9 mouse cellular contexts compared by ENCODE assay signal in the genomic region with DNA sequence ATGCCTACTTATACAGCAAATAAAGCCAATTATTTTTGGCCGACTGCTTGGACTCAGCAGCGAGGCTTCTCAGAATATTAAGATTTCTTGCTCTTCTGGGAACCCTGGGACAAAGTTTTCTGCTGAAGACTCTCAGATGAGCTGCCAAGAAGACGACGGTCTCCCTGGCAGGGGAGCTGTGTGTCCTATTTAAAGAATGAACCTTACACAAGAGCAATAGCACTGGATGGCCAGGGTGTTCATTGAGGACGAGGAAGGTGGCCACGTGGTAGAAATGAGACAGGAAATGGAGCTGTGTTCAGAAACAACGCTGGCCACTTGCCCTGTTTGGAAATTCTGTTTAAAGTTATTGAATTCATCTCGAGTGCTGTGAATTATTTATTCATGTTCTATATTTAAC.
DNase-seq lines count a peak whose midpoint lies in the region; ATAC-seq and TF ChIP-seq lines count a peak whose summit lies in the region.
"Had no signal": no experiment of that assay in that cellular context is flagged by ENCODE, and none has a peak within 500 bp of the region (broad histone marks: within the 10 kb centered on the region; RNA-seq: fewer than 3 reads in every experiment).

No protein-coding gene starts in this region.

- no peak overlapping the region for H3K27ac ChIP-seq in kidney, adult 2 months (ENCODE audit: insufficient read depth, low read depth, low read length)
- H3K27ac ChIP-seq in kidney, embryonic 16.5 days (ENCODE audit: low read length): no peak overlapping the region
- H3K27ac ChIP-seq in stomach, embryonic 14.5 days (ENCODE audit: low read length): peak overlapping the region; percentile 33; the same call in 1 of the 2 replicates
- no peak overlapping the region for H3K27ac ChIP-seq in forebrain, embryonic 16.5 days (ENCODE audit: low read length)
- H3K27ac ChIP-seq: limb, embryonic 13.5 days had no signal

- no peak overlapping the region for H3K4me3 ChIP-seq in kidney, adult 2 months (ENCODE audit: insufficient read depth, low read depth, low read length)
- no peak overlapping the region for H3K4me3 ChIP-seq in kidney, embryonic 16.5 days (ENCODE audit: low read length)
- H3K4me3 ChIP-seq in stomach, embryonic 14.5 days (ENCODE audit: low read depth, low read length): no peak overlapping the region
- H3K4me3 ChIP-seq in forebrain, embryonic 16.5 days (replicated peaks; ENCODE audit: low read length): no peak overlapping the region
- H3K4me3 ChIP-seq: limb, embryonic 13.5 days had no signal

- TF ChIP-seq CTCF in kidney, adult 2 months (conservative IDR thresholded peaks at IDR 0.05; ENCODE audit: insufficient read depth, insufficient read length, low read depth, low read length): no peak

- peak; percentile 94 for DNase-seq in kidney, adult 2 months
- DNase-seq in adrenal gland, postnatal 14 days: peak; percentile 61
- DNase-seq in gastrocnemius, postnatal 36 days: peak; percentile 31 to 39
- DNase-seq in layer of hippocampus, adult 9-11 months: peak; percentile 32
- no peak for DNase-seq in urinary bladder, adult 18-20 months (ENCODE audit: low spot score in 2 of 2)

- TF ChIP-seq POLR2A in kidney, adult 2 months (IDR thresholded peaks at IDR 0.05; ENCODE audit: low read depth, low read length): no peak

- H3K4me2 ChIP-seq in kidney, embryonic 16.5 days (replicated peaks; ENCODE audit: low read depth, low read length): no peak overlapping the region
- H3K4me2 ChIP-seq in stomach, embryonic 14.5 days (replicated peaks; ENCODE audit: low read depth, low read length): no peak overlapping the region
- no peak overlapping the region for H3K4me2 ChIP-seq in forebrain, embryonic 16.5 days (ENCODE audit: low read length)
- H3K4me2 ChIP-seq: limb, embryonic 13.5 days had no signal

- intact Hi-C loops in gastrocnemius, postnatal 36 days (cut with DNase I): no loop called here

- H3K27me3 ChIP-seq in kidney, adult 2 months (replicated peaks; ENCODE audit: control insufficient read depth, insufficient read depth, low read length): no peaks in the 10 kb centered on the region
- H3K27me3 ChIP-seq in kidney, embryonic 16.5 days (ENCODE audit: insufficient read depth, low read length): no peaks in the 10 kb centered on the region
- no peaks in the 10 kb centered on the region for H3K27me3 ChIP-seq in stomach, embryonic 14.5 days (ENCODE audit: control insufficient read depth, insufficient read depth, low read length)
- no peaks in the 10 kb centered on the region for H3K27me3 ChIP-seq in forebrain, embryonic 16.5 days (replicated peaks; ENCODE audit: control insufficient read depth, insufficient read depth, low read length)
- H3K27me3 ChIP-seq: limb, embryonic 13.5 days had no signal

- H3K4me1 ChIP-seq in kidney, adult 2 months (ENCODE audit: control insufficient read depth, insufficient read depth, low read length): peaks cover 8% of the 10 kb centered on the region; the same call in 1 of the 2 replicates
- H3K4me1 ChIP-seq in kidney, embryonic 16.5 days (ENCODE audit: insufficient read depth, low read length): 0 out of 2 replicates have a peak, but pooled peaks cover 2% of the 10 kb centered on the region
- H3K4me1 ChIP-seq in stomach, embryonic 14.5 days (ENCODE audit: control insufficient read depth, insufficient read depth, low read length): 0 out of 2 replicates have a peak, but pooled peaks cover 8% of the 10 kb centered on the region
- H3K4me1 ChIP-seq in forebrain, embryonic 16.5 days (replicated peaks; ENCODE audit: control insufficient read depth, insufficient read depth, low read length): no peaks in the 10 kb centered on the region

- WGBS in kidney, adult 2 months: 23% methylated on average over 8 of the region's 8 CpGs
- WGBS in kidney, embryonic 16.5 days: 55% methylated on average over 8 of the region's 8 CpGs
- 45% methylated on average over 8 of the region's 8 CpGs for WGBS in stomach, embryonic 14.5 days
- 62% methylated on average over 8 of the region's 8 CpGs for WGBS in forebrain, embryonic 16.5 days

- H3K9me3 ChIP-seq in kidney, embryonic 16.5 days (ENCODE audit: low read length): no peaks in the 10 kb centered on the region
- no peaks in the 10 kb centered on the region for H3K9me3 ChIP-seq in stomach, embryonic 14.5 days (ENCODE audit: control insufficient read depth, low read depth, low read length)
- no peaks in the 10 kb centered on the region for H3K9me3 ChIP-seq in forebrain, embryonic 16.5 days (ENCODE audit: control insufficient read depth, low read length)
- H3K9me3 ChIP-seq: limb, embryonic 13.5 days had no signal

- no peaks in the 10 kb centered on the region for H3K36me3 ChIP-seq in kidney, adult 2 months (ENCODE audit: control insufficient read depth, insufficient read depth, low read length)
- H3K36me3 ChIP-seq in kidney, embryonic 16.5 days (ENCODE audit: insufficient read depth, low read length): no peaks in the 10 kb centered on the region
- H3K36me3 ChIP-seq in stomach, embryonic 14.5 days (ENCODE audit: control insufficient read depth, insufficient read depth, low read length): no peaks in the 10 kb centered on the region
- no peaks in the 10 kb centered on the region for H3K36me3 ChIP-seq in forebrain, embryonic 16.5 days (ENCODE audit: control insufficient read depth, insufficient read depth)
- H3K36me3 ChIP-seq: limb, embryonic 13.5 days had no signal

- no peak overlapping the region for H3K9ac ChIP-seq in kidney, embryonic 16.5 days (replicated peaks; ENCODE audit: low read length)
- no peak overlapping the region for H3K9ac ChIP-seq in stomach, embryonic 14.5 days (replicated peaks; ENCODE audit: low read depth, low read length)
- no peak overlapping the region for H3K9ac ChIP-seq in forebrain, embryonic 16.5 days (replicated peaks; ENCODE audit: low read depth, low read length)
- H3K9ac ChIP-seq: limb, embryonic 13.5 days had no signal

- no peak for ATAC-seq in kidney, embryonic 16.5 days (ENCODE audit: low FRiP score, low TSS enrichment)
- no peak for ATAC-seq in stomach, embryonic 14.5 days (ENCODE audit: insufficient number of reproducible peaks, insufficient read depth, low FRiP score, low read depth)
- ATAC-seq in forebrain, embryonic 16.5 days: no peak

Comparison
In these comparisons a context has a peak if more than half of its experiments do, and no peak if none do; other contexts are left out.
1. DNase-seq: peak in kidney, adult 2 months (single experiment), adrenal gland, postnatal 14 days (single experiment), gastrocnemius, postnatal 36 days (2 of 2) and layer of hippocampus, adult 9-11 months (single experiment); none in urinary bladder, adult 18-20 months (0 of 2).